Mouse (Mus musculus): ENCODE measurements around the gene Cryba4. TPM values are rescaled to one million over a fixed set of nuclear protein-coding genes. Genes with fewer than 3 reads are reported as not detected.

Gene Cryba4
- total and polyA plus RNA-seq, 2 experiments from 2014 or later = 1.6 to 3.7 TPM

GRCm38 (mm10) chr5:112210104-112210503 lies 42.2 kb downstream of the Cryba4 start:
- no peaks in the 10 kb centered on the region for H3K4me1 ChIP-seq (ENCODE audit: control insufficient read depth, insufficient read depth)
- ATAC-seq (ENCODE audit: insufficient read depth, low read depth) = peak; percentile 31; the same call in 1 of the 2 replicates
- H3K36me3 ChIP-seq (replicated peaks; ENCODE audit: control insufficient read depth, insufficient read depth, low read length) = no peaks in the 10 kb centered on the region
- H3K9ac ChIP-seq (replicated peaks; ENCODE audit: low read depth, low read length) = no peak overlapping the region
- peak; percentile 24 for DNase-seq (ENCODE audit: low spot score)
- no peak overlapping the region for H3K4me3 ChIP-seq (ENCODE audit: low read depth, low read length)
- no peak overlapping the region for H3K27ac ChIP-seq (ENCODE audit: low read depth)
- 32% methylated on average over 8 of the region's 8 CpGs for WGBS
- H3K27me3 ChIP-seq (ENCODE audit: control insufficient read depth, insufficient read depth, low read length) = peaks cover 16% of the 10 kb centered on the region; the same call in 1 of the 2 replicates
- TF ChIP-seq EP300 (IDR thresholded peaks at IDR 0.05; ENCODE audit: low read depth) (no peak), CTCF (IDR thresholded peaks at IDR 0.05; ENCODE audit: low read depth) (peak; percentile 86)
- H3K9me3 ChIP-seq (replicated peaks; ENCODE audit: control insufficient read depth, low read length) = peaks cover 6% of the 10 kb centered on the region; the same call in 1 of the 2 replicates
- H3K4me2 ChIP-seq (ENCODE audit: low read depth, low read length) = no peak overlapping the region

GRCm38 (mm10) chr5:112208321-112208720 lies 44.0 kb downstream of the Cryba4 start:
- H3K36me3 ChIP-seq (replicated peaks; ENCODE audit: control insufficient read depth, insufficient read depth, low read length) = no peaks in the 10 kb centered on the region
- TF ChIP-seq EP300 (IDR thresholded peaks at IDR 0.05; ENCODE audit: low read depth) (no peak), CTCF (IDR thresholded peaks at IDR 0.05; ENCODE audit: low read depth) (no peak)
- 30% methylated on average over 4 of the region's 4 CpGs for WGBS

GRCm38 (mm10) chr5:112206543-112207255 lies 45.6 kb downstream of the Cryba4 start:
- 26% methylated on average over 16 of the region's 16 CpGs for WGBS

More at GRCm38 (mm10) chr5:112208321-112208720, 44.0 kb downstream of the Cryba4 start:
- DNase-seq (ENCODE audit: low spot score) (no peak), ATAC-seq (ENCODE audit: insufficient read depth, low read depth) (no peak)
- Histone ChIP-seq H3K27me3 (ENCODE audit: control insufficient read depth, insufficient read depth, low read length) (0 out of 2 replicates have a peak, but pooled peaks cover 10% of the 10 kb centered on the region), H3K9ac (replicated peaks; ENCODE audit: low read depth, low read length) (no peak overlapping the region), H3K4me3 (ENCODE audit: low read depth, low read length) (no peak overlapping the region), H3K4me1 (ENCODE audit: control insufficient read depth, insufficient read depth) (no peaks in the 10 kb centered on the region), H3K27ac (ENCODE audit: low read depth) (no peak overlapping the region), H3K9me3 (replicated peaks; ENCODE audit: control insufficient read depth, low read length) (peaks cover 6% of the 10 kb centered on the region; the same call in 1 of the 2 replicates), H3K4me2 (ENCODE audit: low read depth, low read length) (no peak overlapping the region)

GRCm38 (mm10) chr5:112199656-112200055 lies 52.7 kb downstream of the Cryba4 start:
- H3K4me2 ChIP-seq (ENCODE audit: low read depth, low read length) = no peak overlapping the region
- no peak for DNase-seq (ENCODE audit: low spot score)
- H3K4me1 ChIP-seq (ENCODE audit: control insufficient read depth, insufficient read depth) = no peaks in the 10 kb centered on the region
- TF ChIP-seq EP300 (IDR thresholded peaks at IDR 0.05; ENCODE audit: low read depth) = no peak
- no peak for TF ChIP-seq CTCF (IDR thresholded peaks at IDR 0.05; ENCODE audit: low read depth)
- WGBS = 82% methylated on average over 6 of the region's 6 CpGs
- no peaks in the 10 kb centered on the region for H3K36me3 ChIP-seq (replicated peaks; ENCODE audit: control insufficient read depth, insufficient read depth, low read length)
- no peaks in the 10 kb centered on the region for H3K9me3 ChIP-seq (replicated peaks; ENCODE audit: control insufficient read depth, low read length)
- no peak overlapping the region for H3K27ac ChIP-seq (ENCODE audit: low read depth)
- ATAC-seq (ENCODE audit: insufficient read depth, low read depth) = no peak
- H3K27me3 ChIP-seq (ENCODE audit: control insufficient read depth, insufficient read depth, low read length) = no peaks in the 10 kb centered on the region; the same call in 1 of the 2 replicates
- no peak overlapping the region for H3K9ac ChIP-seq (replicated peaks; ENCODE audit: low read depth, low read length)
- H3K4me3 ChIP-seq (ENCODE audit: low read depth, low read length) = no peak overlapping the region

More at GRCm38 (mm10) chr5:112206543-112207255, 45.6 kb downstream of the Cryba4 start:
- Histone ChIP-seq H3K4me3 (ENCODE audit: low read depth, low read length) (no peak overlapping the region), H3K4me1 (ENCODE audit: control insufficient read depth, insufficient read depth) (no peaks in the 10 kb centered on the region), H3K27ac (ENCODE audit: low read depth) (no peak overlapping the region), H3K4me2 (ENCODE audit: low read depth, low read length) (no peak overlapping the region), H3K27me3 (ENCODE audit: control insufficient read depth, insufficient read depth, low read length) (peaks cover 6% of the 10 kb centered on the region; the same call in 1 of the 2 replicates), H3K9me3 (replicated peaks; ENCODE audit: control insufficient read depth, low read length) (peaks cover 6% of the 10 kb centered on the region; the same call in 1 of the 2 replicates), H3K36me3 (replicated peaks; ENCODE audit: control insufficient read depth, insufficient read depth, low read length) (no peaks in the 10 kb centered on the region), H3K9ac (replicated peaks; ENCODE audit: low read depth, low read length) (no peak overlapping the region)
- no peak for ATAC-seq (ENCODE audit: insufficient read depth, low read depth)
- no peak for TF ChIP-seq EP300 (IDR thresholded peaks at IDR 0.05; ENCODE audit: low read depth)
- no peak for TF ChIP-seq CTCF (IDR thresholded peaks at IDR 0.05; ENCODE audit: low read depth)
- DNase-seq (ENCODE audit: low spot score) = no peak

Other genes with a start within 250 kb of the Cryba4 start
- not detected in 2 replicates for gene Crybb1, start 3.3 kb upstream of the Cryba4 start, total RNA-seq (2014; rRNA removed; ENCODE audit: low replicate concordance)
- gene Crybb1, start 3.3 kb upstream of the Cryba4 start, polyA plus RNA-seq (2015; fragmentation: Nextera tagmentation; extraction: Ambion mirVana) = 0.26 and 0.54 TPM in 2 replicates
- gene Tpst2, start 24.2 kb upstream of the Cryba4 start, total RNA-seq (2014; rRNA removed; ENCODE audit: low replicate concordance) = 86.1 and 96.0 TPM in 2 replicates
- 42.9 and 43.8 TPM in 2 replicates for gene Tpst2, start 24.2 kb upstream of the Cryba4 start, polyA plus RNA-seq (2015; fragmentation: Nextera tagmentation; extraction: Ambion mirVana)
- 6.5 and 11.4 TPM in 2 replicates for gene Tfip11, start 73.8 kb upstream of the Cryba4 start, total RNA-seq (2014; rRNA removed; ENCODE audit: low replicate concordance)
- gene Tfip11, start 73.8 kb upstream of the Cryba4 start, polyA plus RNA-seq (2015; fragmentation: Nextera tagmentation; extraction: Ambion mirVana) = 11.7 TPM in 2 replicates
- gene Srrd, start 90.5 kb upstream of the Cryba4 start, total RNA-seq (2014; rRNA removed; ENCODE audit: low replicate concordance) = 57.9 and 65.2 TPM in 2 replicates
- 14.1 and 18.2 TPM in 2 replicates for gene Srrd, start 90.5 kb upstream of the Cryba4 start, polyA plus RNA-seq (2015; fragmentation: Nextera tagmentation; extraction: Ambion mirVana)
- gene Hps4, start 90.6 kb upstream of the Cryba4 start, total RNA-seq (2014; rRNA removed; ENCODE audit: low replicate concordance) = 12.5 and 16.1 TPM in 2 replicates
- 12.6 and 13.5 TPM in 2 replicates for gene Hps4, start 90.6 kb upstream of the Cryba4 start, polyA plus RNA-seq (2015; fragmentation: Nextera tagmentation; extraction: Ambion mirVana)
- not detected in 2 replicates for gene Gm6583, start 103.5 kb upstream of the Cryba4 start, total RNA-seq (2014; rRNA removed; ENCODE audit: low replicate concordance)
- 0.05 TPM in 1 of 2 replicates, not detected in the other for gene Gm6583, start 103.5 kb upstream of the Cryba4 start, polyA plus RNA-seq (2015; fragmentation: Nextera tagmentation; extraction: Ambion mirVana)
- gene Asphd2, start 142.3 kb upstream of the Cryba4 start, total RNA-seq (2014; rRNA removed; ENCODE audit: low replicate concordance) = 0.08 and 6.5 TPM in 2 replicates
- gene Asphd2, start 142.3 kb upstream of the Cryba4 start, polyA plus RNA-seq (2015; fragmentation: Nextera tagmentation; extraction: Ambion mirVana) = 0.40 and 0.67 TPM in 2 replicates
- gene Gm6588, start 196.9 kb upstream of the Cryba4 start, total RNA-seq (2014; rRNA removed; ENCODE audit: low replicate concordance) = not detected in 2 replicates
- not detected in 2 replicates for gene Gm6588, start 196.9 kb upstream of the Cryba4 start, polyA plus RNA-seq (2015; fragmentation: Nextera tagmentation; extraction: Ambion mirVana)

All from heart, postnatal 0 days (tissue).